Mouse (Mus musculus): ENCODE measurements around the gene Gm9758. TPM values are rescaled to one million over a fixed set of nuclear protein-coding genes. Genes with fewer than 3 reads are reported as not detected.
"Not testable (repeated sequence)": the region's sequence is repeated elsewhere in the genome, so short reads cannot be mapped to it uniquely, and the experiment has no call there.

Gene Gm9758
- polyA plus RNA-seq (2016; fragmentation: Nextera tagmentation; extraction: Ambion mirVana) = not detected in 2 replicates

- not testable (repeated sequence) for H3K4me1 ChIP-seq (replicated peaks); H3K9me3 ChIP-seq; H3K27ac ChIP-seq; H3K27me3 ChIP-seq (ENCODE audit: insufficient read depth, poor library complexity, severe bottlenecking); DNase-seq (ENCODE audit: low spot score); H3K4me3 ChIP-seq; H3K36me3 ChIP-seq
- WGBS = 63% methylated on average over 1 of the region's 1 CpGs
These were observed at the start of gene Gm9758 for GRCm38 (mm10) chr5:14914799-14915198. Gm9758 (minus strand) TSS chr5:14914899.

- H3K27me3 ChIP-seq (ENCODE audit: insufficient read depth, poor library complexity, severe bottlenecking); H3K27ac ChIP-seq; H3K4me3 ChIP-seq; H3K4me1 ChIP-seq (replicated peaks); DNase-seq (ENCODE audit: low spot score); H3K36me3 ChIP-seq: not testable (repeated sequence)
- peaks cover 31% of the 10 kb centered on the region for H3K9me3 ChIP-seq
- WGBS = 79% methylated on average over 13 of the region's 13 CpGs
These were observed 49.1 kb upstream of the Gm9758 start for GRCm38 (mm10) chr5:14963821-14964220.

GRCm38 (mm10) chr5:14961502-14961901, 46.8 kb upstream of the Gm9758 start:
- not testable (repeated sequence) for H3K27ac ChIP-seq; H3K4me1 ChIP-seq (replicated peaks); H3K36me3 ChIP-seq; H3K27me3 ChIP-seq (ENCODE audit: insufficient read depth, poor library complexity, severe bottlenecking); DNase-seq (ENCODE audit: low spot score); H3K4me3 ChIP-seq
- peaks cover 35% of the 10 kb centered on the region for H3K9me3 ChIP-seq
- WGBS = 83% methylated on average over 4 of the region's 4 CpGs

GRCm38 (mm10) chr5:14955928-14956706, 41.4 kb upstream of the Gm9758 start:
- not testable (repeated sequence) for H3K4me1 ChIP-seq (replicated peaks); H3K27me3 ChIP-seq (ENCODE audit: insufficient read depth, poor library complexity, severe bottlenecking); H3K36me3 ChIP-seq; H3K27ac ChIP-seq; DNase-seq (ENCODE audit: low spot score); H3K4me3 ChIP-seq
- WGBS = 90% methylated on average over 1 of the region's 1 CpGs
- peaks cover 49% of the 10 kb centered on the region for H3K9me3 ChIP-seq

- H3K4me3 ChIP-seq; H3K36me3 ChIP-seq; DNase-seq (ENCODE audit: low spot score); H3K27me3 ChIP-seq (ENCODE audit: insufficient read depth, poor library complexity, severe bottlenecking); H3K4me1 ChIP-seq (replicated peaks); H3K27ac ChIP-seq: not testable (repeated sequence)
- H3K9me3 ChIP-seq = peaks cover 47% of the 10 kb centered on the region
These were observed 38.9 kb upstream of the Gm9758 start for GRCm38 (mm10) chr5:14953587-14953986.

GRCm38 (mm10) chr5:14952749-14953148, 38.0 kb upstream of the Gm9758 start:
- not testable (repeated sequence) for H3K27ac ChIP-seq; H3K4me1 ChIP-seq (replicated peaks); DNase-seq (ENCODE audit: low spot score); H3K4me3 ChIP-seq; H3K27me3 ChIP-seq (ENCODE audit: insufficient read depth, poor library complexity, severe bottlenecking); H3K36me3 ChIP-seq
- 72% methylated on average over 3 of the region's 3 CpGs for WGBS
- peaks cover 49% of the 10 kb centered on the region for H3K9me3 ChIP-seq

GRCm38 (mm10) chr5:14951822-14952221, 37.1 kb upstream of the Gm9758 start:
- 71% methylated on average over 7 of the region's 7 CpGs for WGBS
- not testable (repeated sequence) for H3K36me3 ChIP-seq; DNase-seq (ENCODE audit: low spot score); H3K27ac ChIP-seq; H3K27me3 ChIP-seq (ENCODE audit: insufficient read depth, poor library complexity, severe bottlenecking); H3K4me3 ChIP-seq; H3K4me1 ChIP-seq (replicated peaks)
- H3K9me3 ChIP-seq = peaks cover 54% of the 10 kb centered on the region

GRCm38 (mm10) chr5:14947482-14948198, 32.9 kb upstream of the Gm9758 start:
- not testable (repeated sequence) for DNase-seq (ENCODE audit: low spot score); H3K4me3 ChIP-seq; H3K27me3 ChIP-seq (ENCODE audit: insufficient read depth, poor library complexity, severe bottlenecking); H3K4me1 ChIP-seq (replicated peaks); H3K27ac ChIP-seq; H3K36me3 ChIP-seq
- H3K9me3 ChIP-seq = peaks cover 41% of the 10 kb centered on the region
- WGBS = 64% methylated on average over 4 of the region's 4 CpGs

- WGBS = 67% methylated on average over 4 of the region's 4 CpGs
- not testable (repeated sequence) for H3K4me1 ChIP-seq (replicated peaks); DNase-seq (ENCODE audit: low spot score); H3K27me3 ChIP-seq (ENCODE audit: insufficient read depth, poor library complexity, severe bottlenecking); H3K36me3 ChIP-seq; H3K27ac ChIP-seq; H3K4me3 ChIP-seq
- peaks cover 35% of the 10 kb centered on the region for H3K9me3 ChIP-seq
These were observed 30.8 kb upstream of the Gm9758 start for GRCm38 (mm10) chr5:14945524-14945923.

GRCm38 (mm10) chr5:14941043-14941442, 26.3 kb upstream of the Gm9758 start:
- not testable (repeated sequence) for H3K27ac ChIP-seq; H3K36me3 ChIP-seq; H3K4me1 ChIP-seq (replicated peaks); H3K27me3 ChIP-seq (ENCODE audit: insufficient read depth, poor library complexity, severe bottlenecking); DNase-seq (ENCODE audit: low spot score); H3K4me3 ChIP-seq
- peaks cover 32% of the 10 kb centered on the region for H3K9me3 ChIP-seq
- WGBS = 88% methylated on average over 1 of the region's 1 CpGs

GRCm38 (mm10) chr5:14938329-14938728, 23.6 kb upstream of the Gm9758 start, which contains the start of gene Speer4e:
Speer4e (minus strand) TSS chr5:14938429.
- H3K4me1 ChIP-seq (replicated peaks); H3K27ac ChIP-seq; DNase-seq (ENCODE audit: low spot score); H3K27me3 ChIP-seq (ENCODE audit: insufficient read depth, poor library complexity, severe bottlenecking); H3K4me3 ChIP-seq; H3K36me3 ChIP-seq: not testable (repeated sequence)
- H3K9me3 ChIP-seq = peaks cover 23% of the 10 kb centered on the region
- 65% methylated on average over 1 of the region's 1 CpGs for WGBS

- 81% methylated on average over 5 of the region's 6 CpGs for WGBS
- H3K9me3 ChIP-seq = peaks cover 15% of the 10 kb centered on the region
- not testable (repeated sequence) for H3K27ac ChIP-seq; H3K27me3 ChIP-seq (ENCODE audit: insufficient read depth, poor library complexity, severe bottlenecking); H3K4me1 ChIP-seq (replicated peaks); H3K36me3 ChIP-seq; DNase-seq (ENCODE audit: low spot score); H3K4me3 ChIP-seq
These were observed 19.0 kb upstream of the Gm9758 start for GRCm38 (mm10) chr5:14933721-14934120.

GRCm38 (mm10) chr5:14927047-14927446, 12.3 kb upstream of the Gm9758 start:
- not testable (repeated sequence) for DNase-seq (ENCODE audit: low spot score); H3K9me3 ChIP-seq
- 28% methylated on average over 4 of the region's 4 CpGs for WGBS

More at GRCm38 (mm10) chr5:14927047-14927446, 12.3 kb upstream of the Gm9758 start:
- not testable (repeated sequence) for H3K4me1 ChIP-seq (replicated peaks); H3K27me3 ChIP-seq (ENCODE audit: insufficient read depth, poor library complexity, severe bottlenecking); H3K36me3 ChIP-seq; H3K27ac ChIP-seq; H3K4me3 ChIP-seq

All from hindbrain, embryonic 10.5 days (tissue).